ENCODE assay signal across 37 mouse cellular contexts in genomic region chr3:40938592-40938991, GRCm38 (mm10). TPM values are rescaled to one million over a fixed set of nuclear protein-coding genes. Genes with fewer than 3 reads are reported as not detected.
"Had no signal": no experiment of that assay in that cellular context is flagged by ENCODE, and none has a peak within 500 bp of the region (broad histone marks: within the 10 kb centered on the region; RNA-seq: fewer than 3 reads in every experiment).

No protein-coding gene starts in this region.

- H3K27me3 ChIP-seq: heart, embryonic 12.5 days; heart, embryonic 13.5 days; heart, embryonic 15.5 days; hindbrain, embryonic 12.5 days; hindbrain, embryonic 13.5 days; hindbrain, embryonic 15.5 days; kidney, embryonic 15.5 days had no signal

- H3K4me3 ChIP-seq: heart, adult 2 months; heart, embryonic 10.5 days; heart, embryonic 12.5 days; heart, embryonic 13.5 days; heart, embryonic 15.5 days; hindbrain, embryonic 10.5 days; hindbrain, embryonic 12.5 days; hindbrain, embryonic 13.5 days; hindbrain, embryonic 15.5 days; kidney, embryonic 15.5 days; layer of hippocampus, adult 2 months had no signal

- H3K4me1 ChIP-seq: heart, embryonic 10.5 days; heart, embryonic 12.5 days; heart, embryonic 13.5 days; heart, embryonic 15.5 days; hindbrain, embryonic 10.5 days; hindbrain, embryonic 12.5 days; hindbrain, embryonic 13.5 days; hindbrain, embryonic 15.5 days; kidney, embryonic 15.5 days had no signal

- H3K4me2 ChIP-seq: heart, embryonic 11.5 days; heart, embryonic 12.5 days; heart, embryonic 13.5 days; heart, embryonic 15.5 days; hindbrain, embryonic 12.5 days; hindbrain, embryonic 13.5 days; hindbrain, embryonic 14.5 days; hindbrain, embryonic 15.5 days; kidney, embryonic 15.5 days had no signal

- H3K9me3 ChIP-seq: heart, embryonic 10.5 days; heart, embryonic 12.5 days; heart, embryonic 13.5 days; heart, embryonic 15.5 days; hindbrain, embryonic 10.5 days; hindbrain, embryonic 12.5 days; hindbrain, embryonic 13.5 days; hindbrain, embryonic 15.5 days; kidney, embryonic 15.5 days had no signal

- H3K9ac ChIP-seq: heart, embryonic 12.5 days; heart, embryonic 13.5 days; heart, embryonic 15.5 days; hindbrain, embryonic 12.5 days; hindbrain, embryonic 13.5 days; hindbrain, embryonic 14.5 days; hindbrain, embryonic 15.5 days; kidney, embryonic 15.5 days had no signal

- H3K27ac ChIP-seq: heart, adult 2 months; heart, embryonic 10.5 days; heart, embryonic 13.5 days; heart, embryonic 15.5 days; hindbrain, embryonic 10.5 days; hindbrain, embryonic 12.5 days; hindbrain, embryonic 13.5 days; hindbrain, embryonic 14.5 days; hindbrain, embryonic 15.5 days; kidney, embryonic 15.5 days; kidney, postnatal 0 days; layer of hippocampus, adult 2 months had no signal

- ATAC-seq: hindbrain, embryonic 16.5 days; inflammation-experienced regulatory T-cells, adult 6 months; intestine, postnatal 0 days had no signal

- DNase-seq: heart, adult 2 months; heart, postnatal 10 days; heart, postnatal 14 days; heart, postnatal 36 days; heart, postnatal 4 days; kidney, adult 11 months; kidney, adult 18-20 months; kidney, adult 2 months; kidney, adult 8-10 months; kidney, adult 9 months; kidney, postnatal 10 days; kidney, postnatal 14 days; kidney, postnatal 25 days; kidney, postnatal 36 days; kidney, postnatal 4 days; layer of hippocampus, adult 9-11 months; layer of hippocampus, postnatal 36 days had no signal

RNA-seq across cellular contexts. Expression of gene 1700034I23Rik, which starts 36.2 kb away (rescaled TPM):
- total RNA-seq: heart, postnatal 10 days; heart, postnatal 14 days; heart, postnatal 25 days; heart, postnatal 36 days; hematopoietic stem cell, adult 5-6 weeks had no signal
- polyA plus RNA-seq: kidney, adult 2 months; kidney, embryonic 14.5 days; kidney, postnatal 0 days; large intestine, adult 2 months had no signal
